Mouse (Mus musculus) heart, adult 2 months (tissue): ENCODE measurements around the gene Pdcl3. TPM values are rescaled to one million over a fixed set of nuclear protein-coding genes. Genes with fewer than 3 reads are reported as not detected.

Experiments
- DNase-seq, 2 experiments: peaks; one replicate each; pipeline ENCODE4 v3.0.0; 2021
- H3K27ac ChIP-seq: fragments of 200-600 bp; 2 replicates; pipeline ENCODE4 v1.8.1; 2022
- H3K27me3 ChIP-seq: fragments of 200-500 bp; 2 replicates; pipeline ENCODE4 v1.6.1; 2012; ENCODE audit warnings: mild to moderate bottlenecking, low read length, inconsistent platforms, mixed read lengths; ENCODE audit not compliant: control insufficient read depth, insufficient read depth
- H3K36me3 ChIP-seq: fragments of 200-500 bp; 2 replicates; pipeline ENCODE4 v1.6.1; 2012; ENCODE audit warnings: low read length, inconsistent platforms; ENCODE audit not compliant: control insufficient read depth, insufficient read depth
- H3K4me1 ChIP-seq: fragments of 200-500 bp; 2 replicates; pipeline ENCODE4 v1.6.1; 2011; ENCODE audit warnings: low read length; ENCODE audit not compliant: control insufficient read depth, insufficient read depth
- H3K4me3 ChIP-seq: fragments of 200-600 bp; 2 replicates; pipeline ENCODE4 v1.8.1; 2022
- H3K79me2 ChIP-seq: fragments of 200-500 bp; replicated peaks from 2 replicates; pipeline ENCODE4 v1.6.1; 2012; ENCODE audit warnings: mild to moderate bottlenecking, inconsistent platforms, low read length, moderate library complexity, mixed read lengths; ENCODE audit not compliant: control insufficient read depth, insufficient read depth
- H3K9ac ChIP-seq: fragments of 200-500 bp; 2 replicates; pipeline ENCODE4 v1.6.1; 2012; ENCODE audit warnings: low read depth, mild to moderate bottlenecking, control low read depth, inconsistent platforms, low read length, mixed read lengths
- CTCF ChIP-seq: fragments of 200-600 bp; IDR thresholded peaks from 2 replicates; pipeline ENCODE4 v1.8.1; 2022; ENCODE audit warnings: antibody characterized with exemption, mild to moderate bottlenecking, moderate library complexity
- EP300 ChIP-seq: fragments of 200-500 bp; IDR thresholded peaks from 2 replicates; pipeline ENCODE4 v1.6.1; 2011; ENCODE audit warnings: low read depth, low read length, control low read depth; ENCODE audit not compliant: insufficient read depth
- POLR2A ChIP-seq: fragments of 200-500 bp; IDR thresholded peaks from 2 replicates; pipeline ENCODE4 v1.6.1; 2011; ENCODE audit warnings: mild to moderate bottlenecking, low read depth, low read length, control low read depth; ENCODE audit not compliant: insufficient read depth
- WGBS: fragments of 180-500 bp; shearing (Covaris S2); methylation state at CpG from one replicate; pipeline ENCODE4 v1.1.7; 2018; 5-methylcytosine and 5-hydroxymethylcytosine counted together
- intact Hi-C: fragments of 180-260 bp; cut with DNase I; formaldehyde crosslinking; loops from one replicate; pipeline ENCODE4 v1.15.1; 2025
- polyA plus RNA-seq: library from polyadenylated mRNA; depleted of rRNA; stranded (reverse); fragments of >200 nt; gene quantifications from 2 replicates; pipeline ENCODE4 v1.2.3, GENCODE M21; 2012
- total RNA-seq, 2 experiments: library from RNA; stranded (reverse); gene quantifications; 2 replicates each; pipeline ENCODE4 v1.2.3; 2021

Gene Pdcl3
- total and polyA plus RNA-seq, 3 experiments, result 33.4 to 78.3 (median 68.3) TPM

GRCm38 (mm10) chr1:39012576-39012975, 27.2 kb downstream of the Pdcl3 start:
- 64% methylated on average over 13 of the region's 13 CpGs for WGBS
- no peaks in the 10 kb centered on the region for H3K79me2 ChIP-seq
- H3K36me3 ChIP-seq, result no peaks in the 10 kb centered on the region
- no peak overlapping the region for H3K9ac ChIP-seq
- no peaks in the 10 kb centered on the region for H3K27me3 ChIP-seq
- DNase-seq, result no peak
- H3K27ac ChIP-seq, result no peak overlapping the region
- no peak overlapping the region for H3K4me3 ChIP-seq
- H3K4me1 ChIP-seq, result peaks cover 1% of the 10 kb centered on the region; the same call in 1 of the 2 replicates
- TF ChIP-seq CTCF (no peak), EP300 (no peak), POLR2A (no peak)
- intact Hi-C loops, result no loop called here

GRCm38 (mm10) chr1:39013843-39014242, 28.4 kb downstream of the Pdcl3 start:
- no peaks in the 10 kb centered on the region for H3K27me3 ChIP-seq

DNA sequence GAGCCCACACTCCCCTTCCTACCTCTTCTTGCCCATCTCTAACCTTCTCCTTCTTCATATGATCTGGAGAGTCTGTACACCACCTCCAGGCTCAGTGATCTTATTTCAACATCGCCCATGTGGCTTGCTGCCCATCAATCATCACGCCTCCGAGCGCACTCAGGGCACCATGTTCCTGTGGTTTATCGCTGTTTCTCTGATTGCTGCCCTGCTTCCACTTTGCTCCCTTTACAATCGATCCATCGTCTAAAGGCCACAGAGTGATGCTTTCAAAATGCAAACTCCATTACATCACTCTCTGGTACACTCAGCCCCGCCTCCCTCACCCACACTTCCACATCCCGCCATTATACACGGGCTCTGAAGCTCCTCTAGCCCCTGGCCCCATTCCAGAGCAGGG, 30.1 kb downstream of the Pdcl3 start:
- Histone ChIP-seq H3K79me2 (no peaks in the 10 kb centered on the region), H3K36me3 (no peaks in the 10 kb centered on the region), H3K27ac (no peak overlapping the region), H3K4me1 (no peaks in the 10 kb centered on the region), H3K27me3 (no peaks in the 10 kb centered on the region), H3K9ac (no peak overlapping the region), H3K4me3 (no peak overlapping the region)
- intact Hi-C loops, result no loop called here
- no peak for DNase-seq
- TF ChIP-seq CTCF (no peak), POLR2A (no peak), EP300 (no peak)
- 77% methylated on average over 10 of the region's 10 CpGs for WGBS

More at GRCm38 (mm10) chr1:39013843-39014242, 28.4 kb downstream of the Pdcl3 start:
- H3K4me3 ChIP-seq, result no peak overlapping the region
- H3K36me3 ChIP-seq, result no peaks in the 10 kb centered on the region
- H3K79me2 ChIP-seq, result no peaks in the 10 kb centered on the region
- no peaks in the 10 kb centered on the region for H3K4me1 ChIP-seq
- DNase-seq, result no peak
- 83% methylated on average over 6 of the region's 6 CpGs for WGBS
- TF ChIP-seq EP300, result no peak
- TF ChIP-seq CTCF, result no peak
- no peak for TF ChIP-seq POLR2A
- no peak overlapping the region for H3K9ac ChIP-seq
- intact Hi-C loops, result no loop called here
- no peak overlapping the region for H3K27ac ChIP-seq

DNA sequence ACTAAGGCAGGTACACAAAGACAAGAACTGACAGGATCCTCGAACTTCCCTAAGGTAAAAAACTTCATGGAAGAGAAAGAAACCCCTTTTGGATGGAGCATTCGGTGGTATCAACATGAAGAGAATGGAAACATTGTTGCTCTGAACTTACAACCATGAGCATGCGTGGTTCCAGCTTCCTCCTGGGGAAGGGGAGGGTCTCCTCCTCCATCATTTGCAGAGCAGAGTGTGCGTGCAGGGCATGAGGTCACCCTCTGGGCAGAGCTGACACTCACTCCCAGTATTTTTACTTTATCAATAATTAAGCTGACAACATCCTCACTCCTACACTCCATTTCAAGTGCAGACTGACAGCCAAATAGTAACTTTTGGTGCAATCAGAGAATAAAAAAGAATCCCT, 32.5 kb downstream of the Pdcl3 start:
- no peak overlapping the region for H3K27ac ChIP-seq
- intact Hi-C loops, result no loop called here
- H3K4me3 ChIP-seq, result no peak overlapping the region
- no peak for DNase-seq
- no peaks in the 10 kb centered on the region for H3K36me3 ChIP-seq
- no peak for TF ChIP-seq EP300
- TF ChIP-seq CTCF, result no peak
- TF ChIP-seq POLR2A, result no peak
- no peaks in the 10 kb centered on the region for H3K27me3 ChIP-seq
- no peak overlapping the region for H3K9ac ChIP-seq
- 74% methylated on average over 4 of the region's 4 CpGs for WGBS
- no peaks in the 10 kb centered on the region for H3K4me1 ChIP-seq
- H3K79me2 ChIP-seq, result no peaks in the 10 kb centered on the region

DNA sequence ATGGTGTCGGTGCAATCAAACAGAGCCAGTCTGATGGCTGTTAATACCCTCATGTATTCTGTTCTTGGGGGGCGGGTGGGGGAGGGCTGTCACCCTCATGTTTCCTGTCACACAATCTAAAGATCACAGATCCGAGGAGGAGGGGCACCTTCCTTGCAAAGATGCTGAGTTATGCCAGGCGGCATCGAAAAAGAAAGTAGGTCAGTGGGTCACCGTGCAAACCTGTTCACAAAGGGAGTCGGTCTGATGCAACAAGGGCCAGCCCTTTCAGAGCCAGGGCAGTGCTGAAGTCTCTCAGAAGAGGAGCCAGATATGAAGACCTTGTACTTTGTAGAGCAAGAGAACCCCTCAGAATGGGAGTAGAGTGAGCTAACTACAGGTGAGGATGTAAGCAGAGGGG, 39.7 kb downstream of the Pdcl3 start:
- H3K9ac ChIP-seq, result no peak overlapping the region
- no peaks in the 10 kb centered on the region for H3K36me3 ChIP-seq
- H3K27me3 ChIP-seq, result peaks cover 2% of the 10 kb centered on the region; the same call in 1 of the 2 replicates
- no peaks in the 10 kb centered on the region for H3K79me2 ChIP-seq
- H3K4me1 ChIP-seq, result no peaks in the 10 kb centered on the region
- TF ChIP-seq POLR2A, result no peak
- TF ChIP-seq CTCF, result no peak
- TF ChIP-seq EP300, result no peak
- DNase-seq, result peak in 1 of 2 experiments; percentile 19
- no peak overlapping the region for H3K27ac ChIP-seq
- 42% methylated on average over 7 of the region's 7 CpGs for WGBS
- intact Hi-C loops, result no loop called here
- no peak overlapping the region for H3K4me3 ChIP-seq

GRCm38 (mm10) chr1:39025840-39026239, 40.4 kb downstream of the Pdcl3 start:
- no peak for DNase-seq
- Histone ChIP-seq H3K27me3 (peaks cover 2% of the 10 kb centered on the region; the same call in 1 of the 2 replicates), H3K9ac (no peak overlapping the region), H3K36me3 (no peaks in the 10 kb centered on the region), H3K4me1 (no peaks in the 10 kb centered on the region), H3K4me3 (no peak overlapping the region), H3K27ac (no peak overlapping the region), H3K79me2 (no peaks in the 10 kb centered on the region)
- TF ChIP-seq EP300 (no peak), POLR2A (no peak), CTCF (no peak)
- WGBS, result 91% methylated on average over 1 of the region's 1 CpGs
- intact Hi-C loops, result no loop called here
